Mouse (Mus musculus) heart, embryonic 16.5 days (tissue): ENCODE results near the gene Vegfd. TPM values are rescaled to one million over a fixed set of nuclear protein-coding genes. Genes with fewer than 3 reads are reported as not detected.

Experiments used
- ATAC-seq: fragments of 200-750 bp; cut with Nextera tagmentation; replicated peaks from 2 replicates; pipeline ENCODE4 v1.8.0; 2017; ENCODE audit warnings: moderate number of reproducible peaks; ENCODE audit not compliant: insufficient read depth, low FRiP score; ENCODE audit errors: extremely low read depth
- H3K27ac ChIP-seq: fragments of 300-500 bp; sonication (generic); 2 replicates; pipeline ENCODE4 v1.5.1; 2014; ENCODE audit warnings: mild to moderate bottlenecking, low read length, control low read depth, moderate library complexity
- H3K27me3 ChIP-seq: fragments of 300-500 bp; sonication (generic); 2 replicates; pipeline ENCODE4 v1.6.1; 2014; ENCODE audit warnings: low read length, mixed read lengths; ENCODE audit not compliant: control insufficient read depth, insufficient read depth
- H3K36me3 ChIP-seq: fragments of 300-500 bp; sonication (generic); 2 replicates; pipeline ENCODE4 v1.6.1; 2014; ENCODE audit not compliant: control insufficient read depth, insufficient read depth
- H3K4me1 ChIP-seq: fragments of 300-500 bp; sonication (generic); 2 replicates; pipeline ENCODE4 v1.6.1; 2014; ENCODE audit warnings: low read length, mixed read lengths; ENCODE audit not compliant: control insufficient read depth, insufficient read depth
- H3K4me2 ChIP-seq: fragments of 300-500 bp; sonication (generic); 2 replicates; pipeline ENCODE4 v1.6.1; 2014; ENCODE audit warnings: low read depth, mild to moderate bottlenecking, control low read depth, low read length
- H3K4me3 ChIP-seq: fragments of 300-500 bp; sonication (generic); 2 replicates; pipeline ENCODE4 v1.5.1; 2014; ENCODE audit warnings: mild to moderate bottlenecking, control low read depth, low read length
- H3K9ac ChIP-seq: fragments of 300-500 bp; sonication (generic); 2 replicates; pipeline ENCODE4 v1.6.1; 2014; ENCODE audit warnings: low read length, control low read depth
- H3K9me3 ChIP-seq: fragments of 300-500 bp; sonication (generic); replicated peaks from 2 replicates; pipeline ENCODE4 v1.6.1; 2016; ENCODE audit warnings: low read length; ENCODE audit not compliant: control insufficient read depth
- WGBS: fragments of 180-500 bp; shearing (Covaris S2); extraction: QIAGEN DNeasy Blood & Tissue Kit; methylation state at CpG from one replicate; pipeline ENCODE4 v1.1.7; 2014; 5-methylcytosine and 5-hydroxymethylcytosine counted together
- polyA plus RNA-seq: library from polyadenylated mRNA; unstranded; fragments of >200 nt; fragmentation: Nextera tagmentation; extraction: Ambion mirVana; gene quantifications from 2 replicates; pipeline ENCODE4 v1.2.1, GENCODE M21; 2015

Vegfd gene
- polyA plus RNA-seq, 1 experiment from 2014 or later, result 3.7 TPM

DNA sequence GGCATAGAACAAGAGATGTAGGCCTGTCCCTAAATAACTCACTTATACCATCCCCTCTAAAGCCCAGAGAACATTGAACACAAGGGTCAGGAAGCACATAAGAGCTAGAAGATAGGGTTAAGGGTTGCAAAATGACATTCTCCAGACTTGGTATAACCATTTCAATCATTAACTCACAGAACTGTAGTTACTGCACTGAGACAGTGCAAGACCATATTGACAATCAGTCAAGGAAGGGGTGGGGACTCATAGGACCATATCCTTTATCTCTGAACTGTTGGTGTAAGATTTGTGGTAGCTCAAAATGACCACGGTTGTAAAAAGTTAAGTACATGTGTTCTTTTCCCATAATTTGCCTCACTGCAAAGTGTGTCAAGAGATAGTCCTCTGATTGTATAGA is 37.4 kb downstream of the Vegfd start:
- 67% methylated on average over 1 of the region's 1 CpGs for WGBS
- Histone ChIP-seq H3K27ac (no peak overlapping the region), H3K9me3 (no peaks in the 10 kb centered on the region), H3K27me3 (no peaks in the 10 kb centered on the region), H3K4me3 (no peak overlapping the region), H3K4me1 (no peaks in the 10 kb centered on the region), H3K4me2 (no peak overlapping the region), H3K36me3 (no peaks in the 10 kb centered on the region), H3K9ac (no peak overlapping the region)
- no peak for ATAC-seq

DNA sequence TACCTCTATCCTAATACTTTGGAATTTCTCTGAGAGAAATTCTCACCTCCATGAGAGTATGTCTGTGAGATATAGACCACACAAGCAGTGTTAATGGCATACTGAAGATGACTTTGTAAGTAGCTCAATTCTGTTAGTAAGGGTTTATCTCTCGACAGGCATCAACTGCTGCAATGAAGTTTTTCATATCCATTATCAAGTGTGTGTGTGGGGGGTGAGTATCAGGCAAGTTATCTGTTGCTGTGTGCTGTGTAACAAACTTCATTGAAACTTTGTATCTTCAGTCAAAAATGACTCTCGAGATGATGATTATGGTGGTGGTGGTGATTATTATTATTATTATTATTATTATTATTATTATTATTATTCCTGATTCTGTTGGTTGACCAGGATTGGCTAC is 43.6 kb downstream of the Vegfd start:
- H3K9ac ChIP-seq, result no peak overlapping the region
- no peaks in the 10 kb centered on the region for H3K27me3 ChIP-seq
- H3K36me3 ChIP-seq, result no peaks in the 10 kb centered on the region
- WGBS, result 67% methylated on average over 2 of the region's 2 CpGs
- H3K4me2 ChIP-seq, result no peak overlapping the region
- no peaks in the 10 kb centered on the region for H3K9me3 ChIP-seq
- no peak for ATAC-seq
- H3K4me1 ChIP-seq, result peaks cover 7% of the 10 kb centered on the region
- H3K27ac ChIP-seq, result no peak overlapping the region
- H3K4me3 ChIP-seq, result no peak overlapping the region

DNA sequence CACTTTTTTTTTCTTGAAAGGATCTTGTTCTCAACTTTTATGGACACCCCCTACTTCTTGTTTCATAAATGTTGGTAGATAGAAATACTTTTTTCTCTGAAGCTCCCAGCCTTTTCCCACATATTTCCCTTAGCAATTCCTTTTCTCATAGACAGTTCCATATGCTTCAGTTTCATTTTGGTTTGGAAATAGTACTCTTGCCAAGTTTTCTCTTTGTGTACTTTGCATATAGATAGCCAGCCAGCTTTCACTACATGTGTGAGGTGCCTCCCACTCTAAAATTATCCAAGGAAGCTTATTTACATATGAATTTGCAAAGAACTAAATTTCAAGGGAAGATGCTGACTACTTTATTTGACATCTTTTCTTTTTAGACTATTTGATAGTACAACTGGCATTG is 44.8 kb downstream of the Vegfd start:
- ATAC-seq, result no peak
- H3K4me2 ChIP-seq, result no peak overlapping the region
- no peak overlapping the region for H3K9ac ChIP-seq
- H3K27me3 ChIP-seq, result no peaks in the 10 kb centered on the region
- no peak overlapping the region for H3K27ac ChIP-seq
- H3K9me3 ChIP-seq, result no peaks in the 10 kb centered on the region
- no peak overlapping the region for H3K4me3 ChIP-seq
- H3K36me3 ChIP-seq, result peaks cover 3% of the 10 kb centered on the region; the same call in 1 of the 2 replicates
- peaks cover 7% of the 10 kb centered on the region for H3K4me1 ChIP-seq

DNA sequence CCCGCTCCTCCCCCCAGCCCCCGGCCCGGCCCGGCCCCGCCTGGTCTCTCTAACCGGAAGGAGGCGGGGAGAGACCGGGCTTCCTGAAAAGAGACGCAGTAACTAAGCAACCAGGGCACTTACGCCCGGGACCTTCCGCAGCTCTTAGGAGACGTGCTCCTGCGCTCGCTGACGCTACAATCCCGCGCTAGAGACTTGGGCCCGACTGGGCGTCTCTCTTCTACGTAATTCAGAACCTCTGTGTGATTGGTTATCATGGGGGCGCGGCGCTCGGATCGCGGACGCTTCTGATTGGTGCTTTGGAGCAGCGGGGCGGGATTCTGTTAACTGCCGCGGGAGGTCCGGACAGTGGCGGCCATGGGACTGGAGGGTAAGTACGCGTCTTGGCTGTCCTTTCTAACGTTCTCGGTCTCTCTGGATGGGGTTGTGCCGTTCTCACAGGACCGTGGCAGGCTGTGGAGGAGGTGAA is 46.3 kb downstream of the Vegfd start, which contains the start of gene Piga:
TSS of gene Piga (plus strand) at position 317 of the 469 bp plus-strand sequence.
- ATAC-seq, result peak; percentile 98
- H3K4me1 ChIP-seq, result peaks cover 7% of the 10 kb centered on the region
- H3K27ac ChIP-seq, result peak within 1 kb of the TSS; percentile 82
- no peaks in the 10 kb centered on the region for H3K9me3 ChIP-seq
- H3K9ac ChIP-seq, result peak within 1 kb of the TSS; percentile 83
- H3K4me3 ChIP-seq, result peak within 1 kb of the TSS; percentile 73
- peaks cover 4% of the 10 kb centered on the region; the same call in 1 of the 2 replicates for H3K36me3 ChIP-seq
- peak within 1 kb of the TSS; percentile 61 for H3K4me2 ChIP-seq
- H3K27me3 ChIP-seq, result no peaks in the 10 kb centered on the region
- 12% methylated on average over 34 of the region's 40 CpGs for WGBS

DNA sequence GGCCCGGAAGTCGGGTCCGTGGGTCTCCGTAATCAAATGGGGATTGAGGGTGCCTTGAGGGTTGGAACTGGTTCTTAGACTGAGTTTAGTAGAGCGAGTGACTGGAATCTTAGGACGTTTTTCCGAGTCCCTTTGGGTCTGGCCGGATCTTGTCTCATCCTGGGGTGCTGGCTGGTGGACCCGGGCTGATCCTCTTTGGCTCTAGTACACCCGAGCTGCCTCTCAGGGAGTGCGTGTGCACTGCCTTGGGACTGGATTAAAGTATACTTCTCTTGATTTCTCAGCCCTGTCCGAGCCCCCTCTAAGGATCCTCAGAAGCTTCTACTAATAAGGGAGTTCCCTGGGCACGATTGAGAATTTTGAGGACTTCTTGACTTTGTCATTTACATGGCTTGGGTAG is 46.8 kb downstream of the Vegfd start:
- WGBS, result 20% methylated on average over 13 of the region's 13 CpGs

DNA sequence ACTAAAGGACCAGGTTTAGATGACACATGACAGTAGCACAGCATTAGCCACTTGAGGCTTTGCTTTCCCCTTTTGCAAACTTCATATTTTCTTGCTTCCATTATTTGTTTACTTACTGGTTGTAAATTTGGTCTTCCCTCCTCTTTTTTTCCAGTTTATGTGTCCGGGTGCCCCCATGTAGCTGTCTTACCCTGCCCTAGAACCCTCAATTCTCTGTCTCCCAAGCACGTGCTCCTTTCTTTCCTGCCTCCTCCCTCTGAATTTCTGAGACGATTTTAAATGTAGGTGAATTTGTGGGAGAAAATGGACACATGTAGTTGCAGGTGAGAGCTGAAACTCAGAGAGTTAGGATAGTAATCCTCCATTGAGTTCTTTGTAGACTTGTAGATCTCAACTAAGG is 47.3 kb downstream of the Vegfd start:
- Histone ChIP-seq H3K36me3 (peaks cover 4% of the 10 kb centered on the region; the same call in 1 of the 2 replicates), H3K4me2 (peak overlapping the region; percentile 61), H3K27ac (no peak overlapping the region), H3K4me1 (peaks cover 7% of the 10 kb centered on the region), H3K9ac (peak overlapping the region; percentile 83; the same call in 1 of the 2 replicates), H3K27me3 (no peaks in the 10 kb centered on the region), H3K4me3 (peak overlapping the region; percentile 73), H3K9me3 (no peaks in the 10 kb centered on the region)
- WGBS, result 23% methylated on average over 3 of the region's 3 CpGs
- no peak for ATAC-seq

More for the DNA sequence above, 46.8 kb downstream of the Vegfd start:
- H3K36me3 ChIP-seq, result peaks cover 4% of the 10 kb centered on the region; the same call in 1 of the 2 replicates
- H3K9ac ChIP-seq, result peak overlapping the region; percentile 83
- H3K4me3 ChIP-seq, result peak overlapping the region; percentile 73
- no peaks in the 10 kb centered on the region for H3K9me3 ChIP-seq
- peak; percentile 10 for ATAC-seq
- peak overlapping the region; percentile 82 for H3K27ac ChIP-seq
- no peaks in the 10 kb centered on the region for H3K27me3 ChIP-seq
- H3K4me1 ChIP-seq, result peaks cover 7% of the 10 kb centered on the region
- peak overlapping the region; percentile 61 for H3K4me2 ChIP-seq

DNA sequence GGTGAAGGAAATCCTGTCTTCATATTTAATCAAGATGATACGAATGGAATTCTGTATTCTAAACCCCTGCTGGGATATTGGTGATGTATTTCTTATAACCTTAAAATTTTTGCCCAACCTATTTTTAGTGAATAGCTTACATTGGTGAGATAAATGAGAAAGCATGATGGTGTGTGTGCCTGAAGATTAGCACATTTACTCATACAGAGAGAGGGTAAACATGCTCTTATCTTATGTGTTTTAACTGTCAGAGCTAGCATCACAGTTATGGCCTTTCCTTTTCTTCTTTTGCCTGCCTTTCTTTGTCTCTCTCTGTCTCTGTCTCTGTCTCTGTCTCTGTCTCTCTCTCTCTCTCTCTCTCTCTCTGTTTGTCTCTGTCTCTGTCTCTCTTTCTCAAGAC is 51.6 kb downstream of the Vegfd start:
- no peak for ATAC-seq
- 70% methylated on average over 1 of the region's 1 CpGs for WGBS
- no peak overlapping the region for H3K4me3 ChIP-seq

DNA sequence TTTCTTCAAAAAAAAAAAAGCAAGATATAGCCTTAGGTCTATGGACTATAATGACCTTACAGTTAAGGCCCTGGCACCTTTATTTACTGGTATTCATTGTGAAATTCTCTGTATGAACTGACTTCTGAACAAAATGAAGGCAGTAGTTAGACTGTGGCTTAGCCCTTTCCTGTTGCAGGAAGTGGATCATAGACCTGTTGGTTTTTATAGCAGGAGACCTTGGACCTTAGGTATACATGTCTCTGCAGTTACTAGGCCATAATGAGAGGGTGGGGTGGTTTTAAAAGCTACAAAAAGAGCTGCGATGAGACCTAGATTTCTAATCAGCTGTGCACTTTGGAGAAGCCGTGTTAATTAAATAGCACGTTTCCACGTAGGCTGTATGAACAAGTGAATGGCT is 54.1 kb downstream of the Vegfd start:
- no peaks in the 10 kb centered on the region for H3K4me1 ChIP-seq
- H3K4me2 ChIP-seq, result no peak overlapping the region
- no peak overlapping the region for H3K9ac ChIP-seq
- no peaks in the 10 kb centered on the region for H3K9me3 ChIP-seq
- H3K27ac ChIP-seq, result no peak overlapping the region
- WGBS, result 89% methylated on average over 4 of the region's 4 CpGs
- ATAC-seq, result no peak
- H3K4me3 ChIP-seq, result no peak overlapping the region
- peaks cover 12% of the 10 kb centered on the region; the same call in 1 of the 2 replicates for H3K36me3 ChIP-seq
- H3K27me3 ChIP-seq, result no peaks in the 10 kb centered on the region

More for the DNA sequence above, 51.6 kb downstream of the Vegfd start:
- no peak overlapping the region for H3K9ac ChIP-seq
- H3K27me3 ChIP-seq, result no peaks in the 10 kb centered on the region
- peaks cover 7% of the 10 kb centered on the region for H3K4me1 ChIP-seq
- no peak overlapping the region for H3K4me2 ChIP-seq
- H3K27ac ChIP-seq, result no peak overlapping the region
- peaks cover 7% of the 10 kb centered on the region; the same call in 1 of the 2 replicates for H3K36me3 ChIP-seq
- no peaks in the 10 kb centered on the region for H3K9me3 ChIP-seq

DNA sequence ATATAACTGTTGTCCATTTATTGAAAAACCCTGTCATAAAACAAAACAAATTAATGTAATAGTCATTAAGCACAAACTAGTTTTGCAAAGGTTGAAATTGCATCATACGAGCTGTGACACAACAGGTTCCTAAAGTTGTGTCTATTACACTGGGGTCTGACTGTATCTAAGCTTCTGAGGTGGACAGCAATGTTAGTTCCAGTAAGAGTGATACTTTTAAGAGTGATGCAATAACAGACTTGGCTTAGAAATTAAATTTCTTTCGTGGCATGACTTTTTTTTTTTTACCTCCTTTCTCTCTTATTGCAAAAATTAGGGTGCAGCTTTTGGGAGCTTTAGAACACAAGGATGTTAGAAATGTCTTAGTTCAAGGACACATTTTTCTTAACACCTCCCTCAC is 55.0 kb downstream of the Vegfd start:
- Histone ChIP-seq H3K4me2 (no peak overlapping the region), H3K27me3 (no peaks in the 10 kb centered on the region), H3K27ac (no peak overlapping the region), H3K4me3 (no peak overlapping the region), H3K9me3 (no peaks in the 10 kb centered on the region), H3K9ac (no peak overlapping the region), H3K4me1 (no peaks in the 10 kb centered on the region), H3K36me3 (peaks cover 10% of the 10 kb centered on the region; the same call in 1 of the 2 replicates)
- WGBS, result 79% methylated on average over 2 of the region's 2 CpGs
- no peak for ATAC-seq
